11 mouse cellular contexts compared by ENCODE assay signal in the genomic region with DNA sequence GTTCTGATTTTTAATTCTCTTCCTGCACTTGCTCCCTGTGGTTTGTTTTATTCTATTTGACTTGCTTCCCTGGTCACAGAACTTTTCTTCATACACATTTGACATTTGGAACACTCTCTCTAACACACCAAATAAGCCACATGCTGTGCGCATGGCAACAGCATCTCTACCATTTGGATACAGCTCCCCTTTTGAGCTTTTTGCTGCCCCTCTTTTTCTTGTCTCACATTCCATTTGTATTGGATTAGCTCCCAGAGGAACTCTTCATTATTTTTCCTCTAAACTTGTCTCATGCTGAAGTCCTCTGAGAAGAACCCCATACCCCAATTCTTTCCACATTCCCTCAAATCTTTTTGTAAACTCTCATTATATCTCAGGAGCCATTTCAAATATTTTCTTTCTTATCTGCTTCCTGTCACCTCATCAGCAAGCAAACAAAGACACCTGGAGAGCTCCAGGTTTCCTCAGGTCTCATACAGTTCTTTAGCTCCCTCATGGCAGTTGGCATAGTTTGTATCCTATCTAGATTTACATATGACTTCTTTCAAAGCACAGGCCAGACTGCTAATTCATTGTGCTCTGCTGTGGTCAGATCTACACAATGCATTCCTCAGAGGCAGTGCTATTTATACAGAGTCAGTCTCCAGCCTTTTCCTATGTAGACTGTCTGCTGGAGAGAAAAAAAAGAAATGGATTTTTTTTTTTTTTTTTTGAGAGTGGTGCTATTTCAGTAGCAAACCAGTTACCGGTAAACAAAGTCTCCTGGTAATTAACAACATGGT. TPM values are rescaled to one million over a fixed set of nuclear protein-coding genes. Genes with fewer than 3 reads are reported as not detected.
DNase-seq lines count a peak whose midpoint lies in the region; ATAC-seq and TF ChIP-seq lines count a peak whose summit lies in the region.
"Had no signal": no experiment of that assay in that cellular context is flagged by ENCODE, and none has a peak within 500 bp of the region (broad histone marks: within the 10 kb centered on the region; RNA-seq: fewer than 3 reads in every experiment).

No protein-coding gene starts in this region.

- H3K4me1 ChIP-seq in forebrain, postnatal 0 days (ENCODE audit: insufficient read depth): peaks cover 4% of the 10 kb centered on the region; the same call in 1 of the 2 replicates
- peaks cover 4% of the 10 kb centered on the region; the same call in 1 of the 2 replicates for H3K4me1 ChIP-seq in midbrain, embryonic 14.5 days (ENCODE audit: control insufficient read depth, insufficient read depth, low read length)
- H3K4me1 ChIP-seq: embryonic facial prominence, embryonic 15.5 days; liver, embryonic 13.5 days had no signal

- H3K4me2 ChIP-seq in forebrain, postnatal 0 days (ENCODE audit: low read depth): no peak overlapping the region
- H3K4me2 ChIP-seq in midbrain, embryonic 14.5 days (ENCODE audit: low read length): no peak overlapping the region
- H3K4me2 ChIP-seq: embryonic facial prominence, embryonic 15.5 days; liver, embryonic 13.5 days had no signal

- no peak overlapping the region for H3K9ac ChIP-seq in forebrain, postnatal 0 days
- H3K9ac ChIP-seq in midbrain, embryonic 14.5 days (replicated peaks; ENCODE audit: low read length): no peak overlapping the region
- H3K9ac ChIP-seq: embryonic facial prominence, embryonic 15.5 days; liver, embryonic 13.5 days had no signal

- TF ChIP-seq CTCF in left cerebral cortex, adult 2 months (IDR thresholded peaks at IDR 0.05): no peak
- no peak for TF ChIP-seq CTCF in forebrain, postnatal 0 days (IDR thresholded peaks at IDR 0.05; ENCODE audit: low read depth)

- H3K9me3 ChIP-seq in forebrain, postnatal 0 days (ENCODE audit: low read length): no peaks in the 10 kb centered on the region
- H3K9me3 ChIP-seq in midbrain, embryonic 14.5 days (ENCODE audit: control insufficient read depth, low read length): no peaks in the 10 kb centered on the region
- H3K9me3 ChIP-seq: embryonic facial prominence, embryonic 15.5 days; liver, embryonic 13.5 days had no signal

- H3K27ac ChIP-seq in left cerebral cortex, adult 2 months: no peak overlapping the region
- no peak overlapping the region for H3K27ac ChIP-seq in forebrain, postnatal 0 days (ENCODE audit: low read depth, low read length)
- H3K27ac ChIP-seq in midbrain, embryonic 14.5 days (replicated peaks; ENCODE audit: low read depth, low read length): peak overlapping the region; percentile 52
- H3K27ac ChIP-seq: embryonic facial prominence, embryonic 15.5 days; liver, embryonic 13.5 days had no signal

- ATAC-seq in forebrain, postnatal 0 days: peak; percentile 38; the same call in 1 of the 2 replicates
- peak; percentile 85; the same call in 1 of the 2 replicates for ATAC-seq in midbrain, embryonic 14.5 days (ENCODE audit: low FRiP score, low TSS enrichment)
- ATAC-seq: activated CD4-positive, CD25-positive, alpha-beta regulatory T cell, adult 4 months had no signal

- H3K36me3 ChIP-seq in forebrain, postnatal 0 days (ENCODE audit: insufficient read depth): no peaks in the 10 kb centered on the region
- no peaks in the 10 kb centered on the region for H3K36me3 ChIP-seq in midbrain, embryonic 14.5 days (ENCODE audit: control insufficient read depth, insufficient read depth, low read length)
- H3K36me3 ChIP-seq: embryonic facial prominence, embryonic 15.5 days; liver, embryonic 13.5 days had no signal

- 21% methylated on average over 2 of the region's 2 CpGs for whole genome bisulfite sequencing in forebrain, postnatal 0 days
- WGBS in midbrain, embryonic 14.5 days: 5% methylated on average over 2 of the region's 2 CpGs

- intact Hi-C loops in left cerebral cortex, postnatal 4 days (cut with DNase I): no loop called here
- intact Hi-C loops in left cerebral cortex, adult 2 months (cut with DNase I): no loop called here

- H3K4me3 ChIP-seq in left cerebral cortex, adult 2 months: no peak overlapping the region
- no peak overlapping the region for H3K4me3 ChIP-seq in forebrain, postnatal 0 days (ENCODE audit: low read depth, low read length)
- no peak overlapping the region for H3K4me3 ChIP-seq in midbrain, embryonic 14.5 days (replicated peaks; ENCODE audit: low read depth, low read length)
- H3K4me3 ChIP-seq: embryonic facial prominence, embryonic 15.5 days; liver, embryonic 13.5 days had no signal

- peak; percentile 39 for DNase-seq in left cerebral cortex, postnatal 4 days
- no peak for DNase-seq in left cerebral cortex, adult 2 months (ENCODE audit: extremely low spot score in 1 of 2, low spot score in 2 of 2)
- DNase-seq in ZHBTc4 (ENCODE audit: low read depth, low spot score) (peak; percentile 50), adipocyte (ENCODE audit: low spot score) (no peak)
- DNase-seq in forebrain, postnatal 0 days: no peak
- DNase-seq in midbrain, embryonic 14.5 days: peak; percentile 58
- DNase-seq in layer of hippocampus, adult 8-10 months (ENCODE audit: low spot score in 2 of 2): no peak
- no peak for DNase-seq in urinary bladder, postnatal 25 days (ENCODE audit: low spot score)
- DNase-seq: liver, embryonic 13.5 days had no signal

- H3K27me3 ChIP-seq in forebrain, postnatal 0 days (ENCODE audit: insufficient read depth, low read length): no peaks in the 10 kb centered on the region
- no peaks in the 10 kb centered on the region for H3K27me3 ChIP-seq in midbrain, embryonic 14.5 days (ENCODE audit: control insufficient read depth, insufficient read depth, low read length)
- H3K27me3 ChIP-seq: embryonic facial prominence, embryonic 15.5 days; liver, embryonic 13.5 days had no signal

RNA-seq across cellular contexts. Expression of a gene that starts 43.2 kb away (rescaled TPM):
- 10 to 100 TPM; 26.0 to 28.2 TPM for total RNA-seq in left cerebral cortex, postnatal 4 days (2021)
- total RNA-seq in left cerebral cortex, adult 2 months (2021): 10 to 100 TPM; 36.0 to 43.2 TPM
- total RNA-seq in forebrain, postnatal 0 days (2014; rRNA removed): 17.2 and 18.0 TPM in 2 replicates
- 61.7 and 66.8 TPM in 2 replicates for polyA plus RNA-seq in forebrain, postnatal 0 days (2015; fragmentation: Nextera tagmentation; extraction: Ambion mirVana)
- polyA plus RNA-seq in midbrain, embryonic 14.5 days (2014; fragmentation: Nextera tagmentation; extraction: Ambion mirVana): 51.3 and 52.4 TPM in 2 replicates
- total RNA-seq in layer of hippocampus, adult 8-10 months (2022): 10 to 100 TPM; 34.3 to 40.0 (median 36.7) TPM

RNA-seq across cellular contexts. Expression of a gene that starts 43.4 kb away (rescaled TPM):
- total RNA-seq in left cerebral cortex, postnatal 4 days (2021): 10 to 100 TPM; 41.9 to 47.0 TPM
- total RNA-seq in left cerebral cortex, adult 2 months (2021): 10 to 100 TPM; 29.0 to 29.5 TPM
- 58.9 and 59.6 TPM in 2 replicates for total RNA-seq in forebrain, postnatal 0 days (2014; rRNA removed)
- 22.3 and 31.4 TPM in 2 replicates for polyA plus RNA-seq in forebrain, postnatal 0 days (2015; fragmentation: Nextera tagmentation; extraction: Ambion mirVana)
- polyA plus RNA-seq in midbrain, embryonic 14.5 days (2014; fragmentation: Nextera tagmentation; extraction: Ambion mirVana): 28.8 and 45.9 TPM in 2 replicates
- 10 to 100 TPM; 24.7 to 34.4 (median 29.5) TPM for total RNA-seq in layer of hippocampus, adult 8-10 months (2022)

Comparison
In these comparisons a context has a peak if more than half of its experiments do, and no peak if none do; other contexts are left out.
1. DNase-seq: peak in left cerebral cortex, postnatal 4 days (single experiment), ZHBTc4 (single experiment) and midbrain, embryonic 14.5 days (single experiment); none in left cerebral cortex, adult 2 months (0 of 2), forebrain, postnatal 0 days (single experiment), layer of hippocampus, adult 8-10 months (0 of 2), urinary bladder, postnatal 25 days (single experiment) and adipocyte (single experiment).